Mouse (Mus musculus): ENCODE data around the gene Zfp119b. TPM values are rescaled to one million over a fixed set of nuclear protein-coding genes. Genes with fewer than 3 reads are reported as not detected.
A peak's percentile ranks its signal among the peaks of the same experiment; 100 is the strongest.

Zfp119b gene
- polyA plus RNA-seq, 2 experiments: 3.5 to 7.1 TPM

DNA sequence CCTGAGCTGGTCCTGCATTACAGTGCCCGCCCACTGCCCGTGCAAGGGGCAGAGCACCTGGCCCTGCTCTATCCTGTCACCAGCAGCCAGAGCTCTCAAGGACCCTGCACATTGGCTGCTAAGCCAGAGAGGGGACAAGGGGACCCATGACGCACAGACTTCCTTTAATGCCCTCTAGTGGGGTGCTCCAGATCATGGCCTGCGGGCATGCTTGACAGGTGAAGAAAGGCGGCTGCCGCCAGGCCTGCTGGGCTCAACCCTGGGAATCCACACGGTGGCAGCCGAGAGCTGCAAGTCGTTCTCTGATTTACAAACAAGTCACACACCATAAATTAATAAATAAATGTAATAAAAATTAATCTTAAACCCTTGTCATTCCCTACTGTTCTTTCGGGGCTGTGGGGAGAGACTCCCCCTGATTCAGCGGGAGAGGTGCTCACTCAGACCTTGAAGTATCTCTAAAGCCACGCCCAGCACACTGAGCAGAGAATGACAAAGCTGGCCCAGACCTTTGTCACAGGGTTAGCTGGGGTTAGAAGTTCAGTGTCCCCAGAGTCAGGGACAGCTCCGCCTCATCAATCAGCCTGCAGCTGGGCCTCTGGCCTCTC, 27.1 kb upstream of the Zfp119b start:
- no peak overlapping the region for H3K9ac ChIP-seq (ENCODE audit: low read depth, low read length, severe bottlenecking)
- no peaks in the 10 kb centered on the region for H3K27me3 ChIP-seq (ENCODE audit: control insufficient read depth, insufficient read depth, low read length)
- ATAC-seq (ENCODE audit: low FRiP score, low read depth): peak; percentile 41; the same call in 1 of the 2 replicates
- no peaks in the 10 kb centered on the region for H3K9me3 ChIP-seq (ENCODE audit: control insufficient read depth, low read length)
- peaks cover 3% of the 10 kb centered on the region for H3K36me3 ChIP-seq (ENCODE audit: control insufficient read depth, insufficient read depth, low read length)
- peak; percentile 73 for DNase-seq (ENCODE audit: low spot score)
- 23% methylated on average over 12 of the region's 13 CpGs for WGBS
- no peak overlapping the region for H3K4me3 ChIP-seq (replicated peaks; ENCODE audit: low read length)
- TF ChIP-seq POLR2A (IDR thresholded peaks at IDR 0.05; ENCODE audit: borderline replicate concordance, extremely low read depth, insufficient read depth, insufficient read length): no peak
- no peak overlapping the region for H3K27ac ChIP-seq (replicated peaks; ENCODE audit: low read depth, low read length)
- H3K4me1 ChIP-seq (ENCODE audit: control insufficient read depth, insufficient read depth, low read length): peaks cover 2% of the 10 kb centered on the region; the same call in 1 of the 2 replicates
- no peak overlapping the region for H3K4me2 ChIP-seq (replicated peaks; ENCODE audit: low read depth, low read length, severe bottlenecking)

- Histone ChIP-seq H3K9ac (ENCODE audit: low read depth, low read length, severe bottlenecking) (peak overlapping the region; percentile 80; the same call in 1 of the 2 replicates), H3K27ac (replicated peaks; ENCODE audit: low read depth, low read length) (no peak overlapping the region), H3K36me3 (ENCODE audit: control insufficient read depth, insufficient read depth, low read length) (peaks cover 23% of the 10 kb centered on the region), H3K9me3 (ENCODE audit: control insufficient read depth, low read length) (no peaks in the 10 kb centered on the region), H3K4me1 (ENCODE audit: control insufficient read depth, insufficient read depth, low read length) (peaks cover 6% of the 10 kb centered on the region; the same call in 1 of the 2 replicates), H3K27me3 (ENCODE audit: control insufficient read depth, insufficient read depth, low read length) (no peaks in the 10 kb centered on the region), H3K4me3 (replicated peaks; ENCODE audit: low read length) (peak overlapping the region; percentile 63), H3K4me2 (replicated peaks; ENCODE audit: low read depth, low read length, severe bottlenecking) (peak overlapping the region; percentile 90)
- ATAC-seq (ENCODE audit: low FRiP score, low read depth) (no peak), DNase-seq (ENCODE audit: low spot score) (no peak)
- TF ChIP-seq POLR2A (IDR thresholded peaks at IDR 0.05; ENCODE audit: borderline replicate concordance, extremely low read depth, insufficient read depth, insufficient read length): no peak
- WGBS: 28% methylated on average over 21 of the region's 22 CpGs
These were observed 22.2 kb upstream of the Zfp119b start for GRCm38 (mm10) chr17:55971453-55971852.

DNA sequence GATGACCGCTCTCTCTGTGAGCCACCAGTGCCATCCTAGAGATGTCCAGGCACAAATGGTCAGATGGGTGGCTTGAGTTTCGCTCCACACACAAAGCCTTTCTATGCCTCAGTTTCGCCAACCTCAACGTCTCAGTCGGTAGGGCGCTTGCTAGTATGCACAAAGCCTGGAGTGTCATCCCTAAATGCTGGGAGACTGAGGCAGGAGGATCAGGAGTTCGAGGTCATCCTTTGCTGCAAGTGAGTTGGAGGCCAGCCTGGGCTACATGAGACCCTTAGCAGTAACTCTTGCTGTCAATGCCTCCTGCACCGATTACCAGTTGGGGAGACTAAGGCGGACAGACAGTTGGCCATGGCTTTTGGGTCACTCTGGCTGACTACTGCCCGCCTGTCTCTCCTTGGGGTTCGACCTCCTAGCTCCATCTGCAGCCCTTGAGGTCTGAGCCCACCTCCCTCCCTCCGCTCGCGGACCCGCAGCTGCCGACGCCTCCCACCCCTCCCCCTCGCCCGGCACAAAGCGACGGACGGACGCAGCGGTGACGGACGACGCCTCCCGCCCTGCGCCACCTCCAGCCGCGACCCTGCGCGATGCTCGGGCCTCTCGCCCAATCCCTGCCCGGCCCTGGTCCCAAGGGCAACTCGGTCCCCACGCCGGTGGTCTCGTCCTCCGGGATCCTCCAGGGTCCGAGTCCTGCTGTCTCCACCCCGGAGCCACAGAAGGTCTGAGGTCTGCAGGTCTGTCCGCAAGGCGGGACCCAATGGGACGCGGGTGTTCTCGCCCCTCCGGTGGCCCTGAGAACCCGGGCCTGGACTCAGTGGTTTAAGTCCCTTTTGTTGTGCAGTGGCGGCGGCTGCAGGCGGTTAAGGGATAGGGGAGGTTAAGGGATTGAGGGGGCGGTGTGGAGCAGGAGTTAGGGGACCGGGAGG, 20.9 kb upstream of the Zfp119b start, which contains the start of gene Shd:
TSS of gene Shd (plus strand) at position 502 of the 926 bp plus-strand sequence.
- Histone ChIP-seq H3K27ac (replicated peaks; ENCODE audit: low read depth, low read length) (no peak within 1 kb of the TSS), H3K36me3 (ENCODE audit: control insufficient read depth, insufficient read depth, low read length) (peaks cover 33% of the 10 kb centered on the region), H3K9ac (ENCODE audit: low read depth, low read length, severe bottlenecking) (peak within 1 kb of the TSS; percentile 80), H3K4me1 (ENCODE audit: control insufficient read depth, insufficient read depth, low read length) (peaks cover 6% of the 10 kb centered on the region; the same call in 1 of the 2 replicates), H3K27me3 (ENCODE audit: control insufficient read depth, insufficient read depth, low read length) (no peaks in the 10 kb centered on the region), H3K4me3 (replicated peaks; ENCODE audit: low read length) (peak within 1 kb of the TSS; percentile 63), H3K4me2 (replicated peaks; ENCODE audit: low read depth, low read length, severe bottlenecking) (peak within 1 kb of the TSS; percentile 90), H3K9me3 (ENCODE audit: control insufficient read depth, low read length) (no peaks in the 10 kb centered on the region)
- no peak for DNase-seq (ENCODE audit: low spot score)
- TF ChIP-seq POLR2A (IDR thresholded peaks at IDR 0.05; ENCODE audit: borderline replicate concordance, extremely low read depth, insufficient read depth, insufficient read length): no peak; the same call in 1 of the 2 replicates
- ATAC-seq (ENCODE audit: low FRiP score, low read depth): peak; percentile 69
- 10% methylated on average over 41 of the region's 55 CpGs for WGBS

- 48% methylated on average over 14 of the region's 14 CpGs for WGBS
- Histone ChIP-seq H3K27ac (replicated peaks; ENCODE audit: low read depth, low read length) (no peak overlapping the region), H3K4me3 (replicated peaks; ENCODE audit: low read length) (peak overlapping the region; percentile 63; the same call in 1 of the 2 replicates), H3K27me3 (ENCODE audit: control insufficient read depth, insufficient read depth, low read length) (no peaks in the 10 kb centered on the region), H3K9ac (ENCODE audit: low read depth, low read length, severe bottlenecking) (0 out of 2 replicates have a peak overlapping the region, but pooled peaks have one; percentile 80), H3K4me2 (replicated peaks; ENCODE audit: low read depth, low read length, severe bottlenecking) (peak overlapping the region; percentile 90; the same call in 1 of the 2 replicates), H3K9me3 (ENCODE audit: control insufficient read depth, low read length) (no peaks in the 10 kb centered on the region), H3K36me3 (ENCODE audit: control insufficient read depth, insufficient read depth, low read length) (peaks cover 40% of the 10 kb centered on the region), H3K4me1 (ENCODE audit: control insufficient read depth, insufficient read depth, low read length) (peaks cover 6% of the 10 kb centered on the region; the same call in 1 of the 2 replicates)
- TF ChIP-seq POLR2A (IDR thresholded peaks at IDR 0.05; ENCODE audit: borderline replicate concordance, extremely low read depth, insufficient read depth, insufficient read length): no peak
- no peak for DNase-seq (ENCODE audit: low spot score)
- no peak for ATAC-seq (ENCODE audit: low FRiP score, low read depth)
These were observed 20.3 kb upstream of the Zfp119b start for GRCm38 (mm10) chr17:55969560-55969959.

- Histone ChIP-seq H3K4me2 (replicated peaks; ENCODE audit: low read depth, low read length, severe bottlenecking) (no peak overlapping the region), H3K9me3 (ENCODE audit: control insufficient read depth, low read length) (no peaks in the 10 kb centered on the region), H3K9ac (ENCODE audit: low read depth, low read length, severe bottlenecking) (no peak overlapping the region), H3K4me3 (replicated peaks; ENCODE audit: low read length) (no peak overlapping the region), H3K27ac (replicated peaks; ENCODE audit: low read depth, low read length) (no peak overlapping the region), H3K36me3 (ENCODE audit: control insufficient read depth, insufficient read depth, low read length) (peaks cover 39% of the 10 kb centered on the region), H3K27me3 (ENCODE audit: control insufficient read depth, insufficient read depth, low read length) (no peaks in the 10 kb centered on the region), H3K4me1 (ENCODE audit: control insufficient read depth, insufficient read depth, low read length) (peaks cover 6% of the 10 kb centered on the region; the same call in 1 of the 2 replicates)
- TF ChIP-seq POLR2A (IDR thresholded peaks at IDR 0.05; ENCODE audit: borderline replicate concordance, extremely low read depth, insufficient read depth, insufficient read length): no peak
- DNase-seq (ENCODE audit: low spot score): no peak
- no peak for ATAC-seq (ENCODE audit: low FRiP score, low read depth)
- WGBS: 66% methylated on average over 7 of the region's 7 CpGs
These were observed 18.9 kb upstream of the Zfp119b start for GRCm38 (mm10) chr17:55968210-55968609.

All from limb, embryonic 14.5 days (tissue).